Mouse (Mus musculus): ENCODE results near the gene Ccdc183.

GRCm38 (mm10) chr2:25575432-25576027 is 41.9 kb downstream of the Ccdc183 start:
- TF ChIP-seq CTCF (IDR thresholded peaks at IDR 0.05; ENCODE audit: insufficient read depth, low read length) (no peak), POLR2A (IDR thresholded peaks at IDR 0.05; ENCODE audit: borderline replicate concordance, extremely low read depth, low read depth, low read length) (no peak)

Data from lung, adult 2 months (tissue).